Mouse (Mus musculus) layer of hippocampus, postnatal 10 days (tissue): ENCODE measurements at regions not wholly inside any gene's neighbourhood (a gene's known extent, or its start where the extent isn't known, plus 50 kb on each side); places are given as distances from the start of the nearest gene placed in this dataset.
A peak's percentile ranks its signal among the peaks of the same experiment; 100 is the strongest.

Experiments
- DNase-seq, 2 experiments: peaks; one replicate each; pipeline ENCODE4 v3.0.0; 2021; ENCODE audit warnings: low spot score in 2 of 2

GRCm38 (mm10) chr10:39254561-39254960 lies 91.0 kb upstream of the Ccn6 start:
- DNase-seq, result no peak

GRCm38 (mm10) chr10:39250039-39250438 lies 86.4 kb upstream of the Ccn6 start:
- no peak for DNase-seq

- no peak for DNase-seq
Measured at GRCm38 (mm10) chr10:39248486-39248885, 84.9 kb upstream of the Ccn6 start.

- DNase-seq, result no peak
Measured at GRCm38 (mm10) chr10:39246984-39247383, 83.4 kb upstream of the Ccn6 start.

GRCm38 (mm10) chr10:39245141-39245540 lies 81.5 kb upstream of the Ccn6 start:
- DNase-seq, result no peak

- DNase-seq, result no peak
Measured at GRCm38 (mm10) chr10:39244061-39244460, 80.5 kb upstream of the Ccn6 start.

- DNase-seq, result no peak
Measured at GRCm38 (mm10) chr10:39242398-39242797, 78.8 kb upstream of the Ccn6 start.

GRCm38 (mm10) chr10:39241922-39242321 lies 78.3 kb upstream of the Ccn6 start:
- DNase-seq, result no peak

- DNase-seq, result no peak
Measured at GRCm38 (mm10) chr10:39241486-39241885, 77.9 kb upstream of the Ccn6 start.

- DNase-seq, result no peak
Measured at GRCm38 (mm10) chr10:39240966-39241365, 77.4 kb upstream of the Ccn6 start.

GRCm38 (mm10) chr10:39240178-39240791 lies 76.7 kb upstream of the Ccn6 start:
- no peak for DNase-seq

GRCm38 (mm10) chr10:39239498-39240177 lies 76.0 kb upstream of the Ccn6 start:
- DNase-seq, result peak; percentile 86 to 87

GRCm38 (mm10) chr10:39238596-39238995 lies 75.0 kb upstream of the Ccn6 start:
- no peak for DNase-seq

- DNase-seq, result no peak
Measured at GRCm38 (mm10) chr10:39237549-39237948, 74.0 kb upstream of the Ccn6 start.

- no peak for DNase-seq
Measured at GRCm38 (mm10) chr10:39233926-39234450, 70.4 kb upstream of the Ccn6 start.

GRCm38 (mm10) chr10:39233191-39233590 lies 69.6 kb upstream of the Ccn6 start:
- DNase-seq, result no peak

GRCm38 (mm10) chr10:39230634-39231410 lies 67.2 kb upstream of the Ccn6 start:
- DNase-seq, result no peak

GRCm38 (mm10) chr10:39229233-39229632 lies 65.6 kb upstream of the Ccn6 start:
- DNase-seq, result no peak

- no peak for DNase-seq
Measured at GRCm38 (mm10) chr10:39228027-39228426, 64.4 kb upstream of the Ccn6 start.

- DNase-seq, result peak; percentile 38 to 47
Measured at GRCm38 (mm10) chr10:39227499-39227942, 63.9 kb upstream of the Ccn6 start.

- DNase-seq, result no peak
Measured at GRCm38 (mm10) chr10:39226518-39226917, 62.9 kb upstream of the Ccn6 start.
